Mouse (Mus musculus): Measurements from ENCODE around the gene Cma1. TPM values are rescaled to one million over a fixed set of nuclear protein-coding genes. Genes with fewer than 3 reads are reported as not detected.

Gene Cma1
- polyA plus RNA-seq (2015; fragmentation: Nextera tagmentation; extraction: Ambion mirVana), result 249 and 554 TPM in 2 replicates

DNA sequence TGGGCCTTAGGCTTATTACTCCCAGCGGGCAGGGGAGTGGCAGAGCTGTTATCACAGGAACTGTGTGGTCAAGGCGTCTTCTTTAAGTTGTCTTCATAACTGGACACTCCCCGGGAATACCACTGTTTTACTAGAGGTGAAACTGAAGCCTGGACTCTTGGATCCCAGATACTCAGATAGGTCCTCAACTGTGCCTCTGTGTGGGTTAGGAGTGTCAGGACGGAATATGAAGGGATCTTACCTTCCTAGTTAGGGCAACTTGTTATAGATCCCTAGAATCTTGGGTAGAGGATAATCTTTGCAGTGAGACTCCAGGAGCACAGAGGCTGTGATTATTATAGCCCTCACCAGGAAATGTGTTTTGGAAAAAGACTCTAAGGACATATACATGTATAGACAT is at the start of gene Cma1:
Cma1 (minus strand) TSS at position 101 of the 400 bp plus-strand sequence.

DNA sequence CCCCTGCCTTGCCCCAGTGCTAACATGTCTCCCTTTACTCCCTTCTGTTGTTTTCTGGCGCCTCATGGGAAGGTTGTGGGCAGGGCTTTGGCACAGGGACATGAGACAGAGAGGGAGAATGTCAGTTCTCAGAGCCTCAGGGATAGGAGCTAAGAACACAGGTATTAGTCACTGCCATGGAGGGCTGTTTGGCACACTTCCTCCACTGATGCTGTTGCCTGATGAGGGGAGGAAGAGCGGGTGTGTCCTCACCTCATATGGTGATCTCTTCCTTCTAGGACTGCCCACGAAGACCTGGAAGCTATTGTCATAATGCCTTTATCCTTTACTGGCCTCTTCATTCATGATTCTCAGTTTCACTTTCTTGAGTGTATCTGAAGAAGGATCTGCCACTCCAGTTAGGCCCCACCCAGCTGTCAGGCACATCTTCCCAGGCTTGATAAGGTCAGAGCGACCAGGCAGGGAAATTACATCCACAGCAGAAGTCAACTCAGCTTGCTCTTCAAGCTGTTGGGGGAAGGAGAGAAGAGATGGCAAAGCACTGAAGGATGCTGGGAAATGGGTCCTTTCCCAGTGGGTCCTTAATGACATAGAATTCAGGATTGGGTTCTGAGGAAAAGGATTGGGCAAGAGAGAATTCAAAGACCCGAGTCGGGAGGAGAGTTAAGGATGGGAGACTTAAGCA is 6.0 kb upstream of the Cma1 start, which contains the start of gene Cma2:
Cma2 (plus strand) TSS at position 635 of the 685 bp plus-strand sequence.

DNA sequence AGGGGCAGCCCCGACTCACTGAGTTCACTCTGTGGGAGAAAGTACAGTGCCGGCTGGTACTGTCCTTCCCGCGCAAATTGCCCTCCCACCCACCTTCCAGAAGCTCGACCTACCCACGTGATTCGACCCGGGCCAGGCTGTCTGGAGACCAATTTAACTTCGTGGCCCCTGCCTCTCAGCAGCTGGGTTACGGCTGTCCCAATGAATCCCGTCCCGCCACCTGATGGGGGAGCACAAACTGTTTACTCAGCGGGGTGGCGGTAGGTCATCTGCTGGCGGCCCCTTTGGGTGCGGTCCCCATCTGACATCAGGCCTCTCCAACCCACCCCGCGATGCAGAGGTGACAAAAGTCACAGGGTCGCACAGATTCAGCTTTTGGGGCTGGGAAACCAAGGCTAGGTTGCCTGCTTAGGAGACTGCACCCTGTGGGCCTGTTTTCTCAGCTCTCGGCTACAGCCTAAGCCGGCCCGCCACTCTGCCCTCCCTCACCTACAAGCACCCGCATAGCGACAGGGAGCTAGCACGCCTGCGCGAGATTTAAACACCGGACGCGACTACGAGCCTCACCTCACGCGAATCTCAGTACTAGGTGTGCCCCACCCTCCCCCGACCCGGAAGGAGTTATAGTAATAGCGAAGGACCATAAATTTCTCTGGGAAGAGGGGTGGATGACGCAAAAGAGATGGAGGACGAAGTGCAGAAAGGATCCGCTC is 44.6 kb downstream of the Cma1 start, which contains the start of gene Sdr39u1:
Sdr39u1 (minus strand) TSS at position 593 of the 713 bp plus-strand sequence.

Other genes starting within 250 kb of the Cma1 start
- gene Tgm1, start 230.7 kb downstream of the Cma1 start, polyA plus RNA-seq (2015; fragmentation: Nextera tagmentation; extraction: Ambion mirVana), result 1.5 and 2.0 TPM in 2 replicates
- gene Rabggta, start 222.4 kb downstream of the Cma1 start, polyA plus RNA-seq (2015; fragmentation: Nextera tagmentation; extraction: Ambion mirVana), result 9.9 and 14.2 TPM in 2 replicates
- 29.1 and 35.1 TPM in 2 replicates for gene Dhrs1, start 199.0 kb downstream of the Cma1 start, polyA plus RNA-seq (2015; fragmentation: Nextera tagmentation; extraction: Ambion mirVana)
- 28.7 and 31.5 TPM in 2 replicates for gene Nop9, start 199.0 kb downstream of the Cma1 start, polyA plus RNA-seq (2015; fragmentation: Nextera tagmentation; extraction: Ambion mirVana)
- gene Cideb, start 186.2 kb downstream of the Cma1 start, polyA plus RNA-seq (2015; fragmentation: Nextera tagmentation; extraction: Ambion mirVana), result 0.23 TPM in 1 of 2 replicates, not detected in the other
- gene Ltb4r2, start 183.2 kb downstream of the Cma1 start, polyA plus RNA-seq (2015; fragmentation: Nextera tagmentation; extraction: Ambion mirVana), result 0.49 and 0.78 TPM in 2 replicates
- 33.2 and 51.6 TPM in 2 replicates for gene Ltb4r1, start 178.7 kb downstream of the Cma1 start, polyA plus RNA-seq (2015; fragmentation: Nextera tagmentation; extraction: Ambion mirVana)
- 1.9 and 3.1 TPM in 2 replicates for gene Adcy4, start 160.6 kb downstream of the Cma1 start, polyA plus RNA-seq (2015; fragmentation: Nextera tagmentation; extraction: Ambion mirVana)
- 28.4 and 31.4 TPM in 2 replicates for gene Ripk3, start 155.8 kb downstream of the Cma1 start, polyA plus RNA-seq (2015; fragmentation: Nextera tagmentation; extraction: Ambion mirVana)
- gene Nfatc4, start 121.5 kb downstream of the Cma1 start, polyA plus RNA-seq (2015; fragmentation: Nextera tagmentation; extraction: Ambion mirVana), result 4.8 and 7.3 TPM in 2 replicates
- gene Nynrin, start 90.7 kb downstream of the Cma1 start, polyA plus RNA-seq (2015; fragmentation: Nextera tagmentation; extraction: Ambion mirVana), result 1.6 and 2.8 TPM in 2 replicates
- 0.05 and 0.22 TPM in 2 replicates for gene Cbln3, start 60.3 kb downstream of the Cma1 start, polyA plus RNA-seq (2015; fragmentation: Nextera tagmentation; extraction: Ambion mirVana)
- gene Khnyn, start 59.7 kb downstream of the Cma1 start, polyA plus RNA-seq (2015; fragmentation: Nextera tagmentation; extraction: Ambion mirVana), result 7.6 and 10.2 TPM in 2 replicates
- gene Sdr39u1, start 44.4 kb downstream of the Cma1 start, polyA plus RNA-seq (2015; fragmentation: Nextera tagmentation; extraction: Ambion mirVana), result 22.0 and 25.5 TPM in 2 replicates
- gene Cma2, start 6.3 kb upstream of the Cma1 start, polyA plus RNA-seq (2015; fragmentation: Nextera tagmentation; extraction: Ambion mirVana), result 0.45 and 0.92 TPM in 2 replicates
- gene Mcpt1, start 73.3 kb upstream of the Cma1 start, polyA plus RNA-seq (2015; fragmentation: Nextera tagmentation; extraction: Ambion mirVana), result 0.36 and 0.63 TPM in 2 replicates
- not detected in 2 replicates for gene Mcpt9, start 85.8 kb upstream of the Cma1 start, polyA plus RNA-seq (2015; fragmentation: Nextera tagmentation; extraction: Ambion mirVana)
- gene Mcpt2, start 97.4 kb upstream of the Cma1 start, polyA plus RNA-seq (2015; fragmentation: Nextera tagmentation; extraction: Ambion mirVana), result 2.1 and 4.4 TPM in 2 replicates
- 129 and 337 TPM in 2 replicates for gene Mcpt4, start 117.6 kb upstream of the Cma1 start, polyA plus RNA-seq (2015; fragmentation: Nextera tagmentation; extraction: Ambion mirVana)
- gene Mcpt8, start 140.6 kb upstream of the Cma1 start, polyA plus RNA-seq (2015; fragmentation: Nextera tagmentation; extraction: Ambion mirVana), result 32.2 and 48.0 TPM in 2 replicates
- gene Ctsg, start 157.9 kb upstream of the Cma1 start, polyA plus RNA-seq (2015; fragmentation: Nextera tagmentation; extraction: Ambion mirVana), result 81.1 and 110 TPM in 2 replicates
- gene Gzme, start 175.9 kb upstream of the Cma1 start, polyA plus RNA-seq (2015; fragmentation: Nextera tagmentation; extraction: Ambion mirVana), result not detected in 2 replicates
- not detected in 2 replicates for gene Gzmd, start 187.9 kb upstream of the Cma1 start, polyA plus RNA-seq (2015; fragmentation: Nextera tagmentation; extraction: Ambion mirVana)
- gene Gzmg, start 214.9 kb upstream of the Cma1 start, polyA plus RNA-seq (2015; fragmentation: Nextera tagmentation; extraction: Ambion mirVana), result not detected in 2 replicates
- gene Gzmn, start 229.9 kb upstream of the Cma1 start, polyA plus RNA-seq (2015; fragmentation: Nextera tagmentation; extraction: Ambion mirVana), result not detected in 2 replicates

Measured in spleen, postnatal 0 days (tissue).